Mouse (Mus musculus) embryonic facial prominence, embryonic 11.5 days (tissue): ENCODE measurements around the gene Phgr1. TPM values are rescaled to one million over a fixed set of nuclear protein-coding genes. Genes with fewer than 3 reads are reported as not detected.

Source experiments
- ATAC-seq: fragments of 200-750 bp; cut with Nextera tagmentation; replicated peaks from 2 replicates; pipeline ENCODE4 v1.8.0; 2017; ENCODE audit warnings: low read depth; ENCODE audit not compliant: insufficient number of reproducible peaks, low FRiP score, low TSS enrichment
- DNase-seq: peaks from one replicate; pipeline ENCODE4 v3.0.0-alpha.2; 2015; ENCODE audit warnings: low spot score
- H3K27ac ChIP-seq: fragments of 300-500 bp; sonication (generic); replicated peaks from 2 replicates; pipeline ENCODE4 v1.5.1; 2014; ENCODE audit warnings: mild to moderate bottlenecking, low read depth, low read length, control low read depth
- H3K27me3 ChIP-seq: fragments of 300-500 bp; sonication (generic); 2 replicates; pipeline ENCODE4 v1.6.1; 2014; ENCODE audit warnings: mild to moderate bottlenecking, low read length, moderate library complexity, mixed read lengths; ENCODE audit not compliant: control insufficient read depth, insufficient read depth
- H3K36me3 ChIP-seq: fragments of 300-500 bp; sonication (generic); replicated peaks from 2 replicates; pipeline ENCODE4 v1.6.1; 2014; ENCODE audit warnings: low read depth, mild to moderate bottlenecking, low read length, moderate library complexity, mixed read lengths; ENCODE audit not compliant: control insufficient read depth, insufficient read depth
- H3K4me1 ChIP-seq: fragments of 300-500 bp; sonication (generic); 2 replicates; pipeline ENCODE4 v1.6.1; 2014; ENCODE audit warnings: low read length, mixed read lengths; ENCODE audit not compliant: control insufficient read depth, insufficient read depth
- H3K4me2 ChIP-seq: fragments of 300-500 bp; sonication (generic); 2 replicates; pipeline ENCODE4 v1.6.1; 2014; ENCODE audit warnings: low read depth, mild to moderate bottlenecking, control low read depth, low read length, moderate library complexity
- H3K4me3 ChIP-seq: fragments of 300-500 bp; sonication (generic); 2 replicates; pipeline ENCODE4 v1.5.1; 2014; ENCODE audit warnings: low read depth, low read length, control low read depth
- H3K9ac ChIP-seq: fragments of 300-500 bp; sonication (generic); replicated peaks from 2 replicates; pipeline ENCODE4 v1.6.1; 2014; ENCODE audit warnings: mild to moderate bottlenecking, control low read depth, low read length
- H3K9me3 ChIP-seq: fragments of 300-500 bp; sonication (generic); replicated peaks from 2 replicates; pipeline ENCODE4 v1.6.1; 2016; ENCODE audit warnings: mild to moderate bottlenecking, low read length, inconsistent platforms, mixed read lengths; ENCODE audit not compliant: control insufficient read depth
- WGBS: fragments of 180-500 bp; shearing (Covaris S2); extraction: QIAGEN DNeasy Blood & Tissue Kit; methylation state at CpG from one replicate; pipeline ENCODE4 v1.1.7; 2014; 5-methylcytosine and 5-hydroxymethylcytosine counted together
- polyA plus RNA-seq: library from polyadenylated mRNA; unstranded; fragments of >200 nt; fragmentation: Nextera tagmentation; extraction: Ambion mirVana; gene quantifications from 2 replicates; pipeline ENCODE4 v1.2.1, GENCODE M21; 2014

Gene Phgr1
- polyA plus RNA-seq, 1 experiment from 2014 or later = not detected

DNA sequence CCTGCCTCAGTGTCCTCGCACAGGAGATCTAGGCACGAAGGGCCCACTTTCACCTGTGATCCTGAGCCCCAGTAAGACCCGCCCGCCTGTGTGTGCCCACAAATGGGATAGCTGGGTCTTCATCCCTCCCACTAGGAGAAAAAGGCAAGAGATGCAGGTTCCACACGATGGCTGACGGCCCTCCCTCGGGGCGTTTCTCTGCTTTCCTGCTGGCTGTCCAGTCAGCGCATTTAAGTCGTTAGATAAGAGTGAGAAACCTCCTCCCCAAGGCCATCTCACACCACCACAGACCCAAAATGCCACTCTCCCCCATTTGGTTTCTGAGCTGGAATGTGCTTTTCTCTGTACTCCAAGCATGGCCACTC is 9.8 kb upstream of the Phgr1 start:
- 10% methylated on average over 10 of the region's 10 CpGs for WGBS
- Histone ChIP-seq H3K4me1 (peaks cover 8% of the 10 kb centered on the region), H3K9me3 (no peaks in the 10 kb centered on the region), H3K4me3 (no peak overlapping the region), H3K9ac (peak overlapping the region; percentile 55), H3K4me2 (peak overlapping the region; percentile 28), H3K36me3 (no peaks in the 10 kb centered on the region), H3K27me3 (0 out of 2 replicates have a peak, but pooled peaks cover 4% of the 10 kb centered on the region), H3K27ac (0 out of 2 replicates have a peak overlapping the region, but pooled peaks have one; percentile 48)
- no peak for ATAC-seq
- no peak for DNase-seq

DNA sequence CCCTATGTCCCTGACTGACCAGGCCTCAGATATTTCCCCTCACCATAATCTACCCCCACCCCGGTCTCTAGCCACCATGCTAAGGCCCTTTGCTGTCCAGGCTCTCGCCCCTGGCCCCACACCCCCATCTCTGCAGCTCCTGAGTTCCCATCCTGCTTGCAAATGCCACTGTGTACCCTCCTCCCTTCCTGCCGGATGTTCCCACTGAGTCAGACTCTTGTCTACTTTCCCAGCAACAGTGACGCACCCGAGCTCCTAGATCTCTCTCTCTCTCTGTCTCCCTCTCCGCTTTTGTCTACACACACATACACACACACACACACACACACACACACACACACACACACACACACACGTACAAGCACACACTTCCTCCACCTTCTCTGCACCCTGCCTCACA is 9.1 kb upstream of the Phgr1 start:
- ATAC-seq (no peak), DNase-seq (no peak)
- WGBS = 67% methylated on average over 7 of the region's 7 CpGs
- Histone ChIP-seq H3K36me3 (no peaks in the 10 kb centered on the region), H3K4me2 (no peak overlapping the region), H3K9me3 (no peaks in the 10 kb centered on the region), H3K4me3 (no peak overlapping the region), H3K27me3 (0 out of 2 replicates have a peak, but pooled peaks cover 4% of the 10 kb centered on the region), H3K27ac (no peak overlapping the region; the same call in 1 of the 2 replicates), H3K9ac (no peak overlapping the region), H3K4me1 (peaks cover 8% of the 10 kb centered on the region)

DNA sequence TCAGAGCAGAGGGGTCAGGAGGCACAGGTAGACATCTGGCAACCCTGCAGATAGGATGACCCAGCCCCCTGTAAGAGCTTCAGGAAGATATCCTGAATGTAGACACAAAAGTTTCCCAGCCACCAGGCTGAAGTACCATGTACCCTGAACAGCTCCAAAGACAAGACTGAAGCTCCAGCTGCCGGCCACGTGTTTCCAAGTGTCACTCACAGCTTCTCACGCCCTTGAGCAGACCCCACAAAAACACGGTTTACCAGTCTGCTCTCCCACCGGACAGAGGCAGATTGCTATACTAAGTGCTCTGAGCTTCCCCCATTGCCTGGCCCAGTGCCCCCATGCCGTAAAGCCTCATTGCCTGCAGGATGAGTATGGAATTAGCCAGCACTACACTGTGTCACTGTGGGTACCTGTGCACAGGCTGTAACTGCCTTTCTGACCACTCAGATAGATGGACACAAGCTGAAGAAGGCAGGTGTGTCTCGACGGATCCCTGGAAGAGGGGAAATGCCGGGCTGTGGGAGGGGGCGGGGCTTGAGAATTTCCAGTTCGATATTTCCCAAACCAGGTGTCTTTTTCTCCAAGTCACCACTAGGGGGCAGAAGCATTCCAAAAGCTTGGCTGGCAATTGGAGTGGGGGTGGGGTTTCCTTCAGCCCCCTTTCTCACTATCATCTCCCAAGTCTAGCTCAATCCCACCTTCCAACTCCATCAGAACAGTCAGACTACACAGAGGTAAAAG is 8.3 kb upstream of the Phgr1 start:
- 0 out of 2 replicates have a peak, but pooled peaks cover 3% of the 10 kb centered on the region for H3K27me3 ChIP-seq
- DNase-seq (peak; percentile 82), ATAC-seq (no peak)
- peaks cover 8% of the 10 kb centered on the region for H3K4me1 ChIP-seq
- no peak overlapping the region for H3K4me3 ChIP-seq
- no peak overlapping the region for H3K9ac ChIP-seq
- H3K9me3 ChIP-seq = no peaks in the 10 kb centered on the region
- no peak overlapping the region; the same call in 1 of the 2 replicates for H3K4me2 ChIP-seq
- no peak overlapping the region for H3K27ac ChIP-seq
- WGBS = 20% methylated on average over 11 of the region's 11 CpGs
- H3K36me3 ChIP-seq = no peaks in the 10 kb centered on the region

DNA sequence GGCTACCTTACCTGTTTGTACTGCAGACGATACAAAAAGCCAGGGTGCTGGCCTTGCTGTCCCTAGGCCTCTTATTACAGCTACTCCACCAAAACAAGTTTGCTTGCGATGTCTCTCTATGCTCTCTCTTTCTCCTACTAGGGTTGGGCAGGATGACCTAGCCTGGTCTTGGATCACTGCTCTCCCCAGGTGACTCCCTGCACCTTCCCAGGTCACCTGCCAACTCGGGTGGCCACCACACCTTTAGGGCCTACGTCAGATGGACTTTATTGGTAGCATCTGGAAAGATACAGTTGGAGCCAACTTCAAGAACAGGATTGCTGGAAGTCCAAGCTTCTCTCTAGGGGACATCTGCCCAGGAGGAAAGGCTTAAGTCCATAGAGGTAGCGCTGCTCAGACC is 7.7 kb upstream of the Phgr1 start:
- no peak for DNase-seq
- no peaks in the 10 kb centered on the region for H3K9me3 ChIP-seq
- H3K36me3 ChIP-seq = no peaks in the 10 kb centered on the region
- no peak for ATAC-seq
- no peak overlapping the region for H3K4me2 ChIP-seq
- H3K27me3 ChIP-seq = 0 out of 2 replicates have a peak, but pooled peaks cover 2% of the 10 kb centered on the region
- 88% methylated on average over 5 of the region's 5 CpGs for WGBS
- no peak overlapping the region for H3K9ac ChIP-seq
- H3K4me1 ChIP-seq = peaks cover 8% of the 10 kb centered on the region
- no peak overlapping the region for H3K27ac ChIP-seq
- no peak overlapping the region for H3K4me3 ChIP-seq

DNA sequence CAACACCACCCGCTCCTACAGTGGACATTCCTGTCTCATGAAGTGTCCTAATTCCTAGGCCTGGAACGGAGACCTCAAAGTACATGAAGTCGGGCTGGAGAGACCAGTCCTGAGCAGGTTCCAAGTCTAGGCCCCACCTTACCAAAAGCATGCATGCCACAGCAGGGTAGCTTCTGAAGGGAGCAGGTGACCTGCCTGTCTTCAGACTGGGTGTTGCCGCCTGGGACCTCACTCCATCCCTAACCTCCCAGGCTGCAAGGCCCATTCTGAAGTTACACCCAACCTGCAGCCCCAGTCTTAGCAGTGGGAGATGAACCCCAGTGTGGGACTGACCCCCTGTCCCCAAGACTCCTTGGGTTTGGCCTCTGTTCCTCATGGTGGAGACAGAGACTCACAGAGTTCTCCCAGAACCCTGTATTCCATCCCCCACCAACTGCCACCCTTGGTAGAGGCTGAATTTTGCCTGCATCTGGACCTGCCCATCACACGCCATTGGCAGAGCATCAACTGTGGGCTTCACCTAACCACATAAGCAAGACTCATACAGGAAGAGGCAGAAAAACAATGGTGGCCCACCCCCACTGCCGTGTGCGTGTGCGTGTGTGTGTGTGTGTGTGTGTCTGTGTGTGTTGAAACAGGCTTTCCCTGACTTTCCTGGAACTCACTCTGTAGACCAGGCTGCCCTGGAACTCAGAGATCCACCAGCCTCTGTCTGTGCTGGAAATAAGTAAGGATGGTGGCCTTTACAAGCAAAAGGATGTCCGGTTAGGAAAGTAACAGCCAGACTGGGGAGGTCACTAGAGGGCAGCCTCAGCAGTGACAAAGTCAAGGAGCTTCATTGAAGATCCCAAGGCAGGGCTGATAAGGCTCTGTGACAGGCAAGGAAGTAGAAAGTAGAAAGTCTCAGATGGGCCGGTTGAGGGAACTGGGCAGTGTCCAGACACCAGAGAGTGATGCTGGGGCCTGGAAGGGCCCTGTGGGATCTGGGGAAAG is 6.2 kb upstream of the Phgr1 start:
- ATAC-seq (no peak), DNase-seq (no peak)
- Histone ChIP-seq H3K27ac (no peak overlapping the region), H3K9ac (no peak overlapping the region), H3K4me2 (no peak overlapping the region), H3K36me3 (no peaks in the 10 kb centered on the region), H3K4me1 (peaks cover 8% of the 10 kb centered on the region), H3K4me3 (no peak overlapping the region), H3K27me3 (0 out of 2 replicates have a peak, but pooled peaks cover 2% of the 10 kb centered on the region), H3K9me3 (no peaks in the 10 kb centered on the region)
- WGBS = 72% methylated on average over 10 of the region's 10 CpGs

DNA sequence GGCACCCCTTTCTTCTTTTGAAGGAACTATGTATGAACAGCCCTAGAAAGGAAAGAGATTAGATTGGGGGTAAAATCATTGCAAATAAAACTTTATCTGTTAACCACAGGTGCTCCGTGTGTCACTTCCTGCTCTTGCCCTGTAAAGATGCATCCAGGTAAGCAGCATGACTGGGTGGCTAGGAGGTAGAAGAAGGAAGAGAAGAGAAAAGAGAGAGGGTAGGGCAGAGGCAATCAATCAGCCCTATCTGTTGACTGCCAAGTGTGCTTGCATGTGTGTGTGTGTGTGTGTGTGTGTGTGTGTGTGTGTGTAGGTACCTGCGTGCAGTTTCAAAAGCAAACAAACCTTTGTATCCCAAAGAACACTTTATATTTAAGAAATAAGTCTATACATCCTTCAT is 2.0 kb downstream of the Phgr1 start:
- H3K9ac ChIP-seq = no peak overlapping the region
- H3K36me3 ChIP-seq = no peaks in the 10 kb centered on the region
- no peak for DNase-seq
- no peak overlapping the region for H3K4me3 ChIP-seq
- no peak for ATAC-seq
- no peak overlapping the region for H3K27ac ChIP-seq
- H3K4me2 ChIP-seq = no peak overlapping the region
- no peaks in the 10 kb centered on the region for H3K27me3 ChIP-seq
- H3K9me3 ChIP-seq = no peaks in the 10 kb centered on the region
- no peaks in the 10 kb centered on the region for H3K4me1 ChIP-seq
- 86% methylated on average over 2 of the region's 2 CpGs for WGBS

DNA sequence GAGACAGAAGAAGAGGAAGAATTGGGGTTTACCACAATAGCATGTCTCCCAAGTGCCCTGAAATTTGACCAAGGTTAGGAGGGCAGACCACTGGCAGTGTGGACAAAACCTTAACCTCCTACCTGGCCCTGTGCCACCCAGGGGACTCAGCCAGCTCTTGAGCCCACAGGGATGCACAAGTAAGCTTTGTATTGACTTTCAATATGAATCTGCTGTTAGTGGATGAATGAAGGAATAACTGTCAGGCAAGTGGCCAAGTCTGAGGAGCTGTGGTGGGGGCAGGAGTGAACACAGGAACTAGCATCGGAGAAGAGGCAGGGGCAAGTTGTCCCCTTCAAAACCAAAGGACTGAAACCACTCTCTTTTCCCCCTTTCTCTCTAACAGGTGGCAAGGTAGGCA is 2.8 kb downstream of the Phgr1 start:
- H3K9me3 ChIP-seq = no peaks in the 10 kb centered on the region
- ATAC-seq (no peak), DNase-seq (no peak)
- H3K36me3 ChIP-seq = no peaks in the 10 kb centered on the region
- H3K27me3 ChIP-seq = no peaks in the 10 kb centered on the region
- H3K4me3 ChIP-seq = no peak overlapping the region
- H3K4me2 ChIP-seq = no peak overlapping the region
- 86% methylated on average over 1 of the region's 1 CpGs for WGBS
- H3K27ac ChIP-seq = no peak overlapping the region
- no peak overlapping the region for H3K9ac ChIP-seq
- no peaks in the 10 kb centered on the region for H3K4me1 ChIP-seq

DNA sequence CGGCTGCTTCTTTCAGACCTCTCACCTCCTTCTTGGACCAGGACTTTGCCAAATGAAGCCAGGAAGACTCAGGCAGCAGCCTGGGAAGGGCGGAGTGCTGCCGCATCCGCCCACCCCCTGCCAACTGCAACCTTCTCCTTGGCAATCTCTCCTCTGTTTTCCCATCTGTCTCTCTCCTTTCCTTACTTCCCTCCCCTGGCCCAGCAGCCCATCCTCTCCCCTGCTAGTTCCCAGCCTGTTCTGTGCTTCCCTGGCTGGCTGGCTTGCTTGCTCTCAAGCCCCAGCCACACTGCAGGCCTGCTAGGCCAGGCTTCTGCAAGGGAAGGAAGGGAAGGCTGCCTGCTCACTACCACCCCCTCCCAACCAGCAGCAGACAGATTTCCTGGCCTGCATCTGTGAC is 3.3 kb downstream of the Phgr1 start:
- Histone ChIP-seq H3K27ac (no peak overlapping the region), H3K9me3 (no peaks in the 10 kb centered on the region), H3K4me2 (no peak overlapping the region), H3K4me1 (no peaks in the 10 kb centered on the region), H3K4me3 (no peak overlapping the region), H3K9ac (no peak overlapping the region), H3K27me3 (no peaks in the 10 kb centered on the region), H3K36me3 (no peaks in the 10 kb centered on the region)
- no peak for DNase-seq
- 77% methylated on average over 3 of the region's 4 CpGs for WGBS
- ATAC-seq = no peak
